Mouse (Mus musculus): ENCODE data around the gene Myom3.

Myom3 gene

GRCm38 (mm10) chr4:135762251-135762906 lies 2.9 kb downstream of the Myom3 start:
- peak; percentile 69 to 85 for DNase-seq

GRCm38 (mm10) chr4:135764700-135765099 lies 5.2 kb downstream of the Myom3 start:
- no peak for DNase-seq

GRCm38 (mm10) chr4:135765707-135766106 lies 6.2 kb downstream of the Myom3 start:
- no peak for DNase-seq

GRCm38 (mm10) chr4:135766976-135767375 lies 7.5 kb downstream of the Myom3 start:
- DNase-seq = peak; percentile 46 to 56

- DNase-seq = peak in 1 of 2 experiments; percentile 53
These were observed 9.3 kb downstream of the Myom3 start for GRCm38 (mm10) chr4:135768572-135769526.

GRCm38 (mm10) chr4:135770611-135771305 lies 11.2 kb downstream of the Myom3 start:
- no peak for DNase-seq

GRCm38 (mm10) chr4:135771592-135771991 lies 12.1 kb downstream of the Myom3 start:
- no peak for DNase-seq

GRCm38 (mm10) chr4:135772671-135773070 lies 13.2 kb downstream of the Myom3 start:
- DNase-seq = no peak

GRCm38 (mm10) chr4:135774496-135774895 lies 15.0 kb downstream of the Myom3 start:
- DNase-seq = no peak

- DNase-seq = no peak
These were observed 17.3 kb downstream of the Myom3 start for GRCm38 (mm10) chr4:135776850-135777249.

GRCm38 (mm10) chr4:135779661-135780060 lies 20.1 kb downstream of the Myom3 start:
- DNase-seq = no peak

GRCm38 (mm10) chr4:135780255-135780654 lies 20.7 kb downstream of the Myom3 start:
- DNase-seq = peak in 1 of 2 experiments; percentile 34

- DNase-seq = no peak
These were observed 21.8 kb downstream of the Myom3 start for GRCm38 (mm10) chr4:135781304-135781703.

- peak in 1 of 2 experiments; percentile 28 for DNase-seq
These were observed 27.1 kb downstream of the Myom3 start for GRCm38 (mm10) chr4:135786581-135786980.

GRCm38 (mm10) chr4:135787271-135787670 lies 27.8 kb downstream of the Myom3 start:
- peak; percentile 39 to 44 for DNase-seq

- no peak for DNase-seq
These were observed 29.6 kb downstream of the Myom3 start for GRCm38 (mm10) chr4:135789135-135789534.

- DNase-seq = no peak
These were observed 33.3 kb downstream of the Myom3 start for GRCm38 (mm10) chr4:135792821-135793220.

- DNase-seq = no peak
These were observed 38.4 kb downstream of the Myom3 start for GRCm38 (mm10) chr4:135797931-135798330.

- peak; percentile 95 to 97 for DNase-seq
These were observed 42.0 kb downstream of the Myom3 start for GRCm38 (mm10) chr4:135801543-135801942.

- no peak for DNase-seq
These were observed 43.8 kb downstream of the Myom3 start for GRCm38 (mm10) chr4:135803299-135803698.

GRCm38 (mm10) chr4:135804169-135804568 lies 44.7 kb downstream of the Myom3 start:
- no peak for DNase-seq

- no peak for DNase-seq
These were observed 55.4 kb downstream of the Myom3 start for GRCm38 (mm10) chr4:135814896-135815295.

Data from kidney, adult 8-10 months (tissue).